9 mouse cellular contexts compared by ENCODE assay signal in genomic region chr1:89524369-89524768, GRCm38 (mm10).
DNase-seq lines count a peak whose midpoint lies in the region; ATAC-seq and TF ChIP-seq lines count a peak whose summit lies in the region.
"Had no signal": no experiment of that assay in that cellular context is flagged by ENCODE, and none has a peak within 500 bp of the region (broad histone marks: within the 10 kb centered on the region; RNA-seq: fewer than 3 reads in every experiment).

No protein-coding gene starts in this region.

- peaks cover 13% of the 10 kb centered on the region; the same call in 1 of the 2 replicates for H3K4me1 ChIP-seq in liver, embryonic 12.5 days
- H3K4me1 ChIP-seq in limb, embryonic 14.5 days (ENCODE audit: control insufficient read depth, insufficient read depth, low read length) = peaks cover 19% of the 10 kb centered on the region; the same call in 1 of the 2 replicates

- H3K27me3 ChIP-seq in liver, embryonic 12.5 days (replicated peaks) = no peaks in the 10 kb centered on the region
- no peaks in the 10 kb centered on the region for H3K27me3 ChIP-seq in limb, embryonic 14.5 days (ENCODE audit: control insufficient read depth, insufficient read depth, low read length)
- H3K27me3 ChIP-seq: embryonic facial prominence, embryonic 12.5 days had no signal

- 4% methylated on average over 4 of the region's 4 CpGs for WGBS in liver, embryonic 12.5 days (ENCODE audit: insufficient replicate concordance)
- WGBS in limb, embryonic 14.5 days = 5% methylated on average over 4 of the region's 4 CpGs

- no peak overlapping the region for H3K27ac ChIP-seq in liver, embryonic 12.5 days
- H3K27ac ChIP-seq in limb, embryonic 14.5 days (replicated peaks; ENCODE audit: low read depth, low read length) = no peak overlapping the region
- H3K27ac ChIP-seq: embryonic facial prominence, embryonic 12.5 days had no signal

- no peak overlapping the region for H3K4me2 ChIP-seq in liver, embryonic 12.5 days
- H3K4me2 ChIP-seq in limb, embryonic 14.5 days (replicated peaks; ENCODE audit: low read depth, low read length, severe bottlenecking) = no peak overlapping the region
- H3K4me2 ChIP-seq: embryonic facial prominence, embryonic 12.5 days had no signal

- H3K9ac ChIP-seq in liver, embryonic 12.5 days = no peak overlapping the region
- H3K9ac ChIP-seq in limb, embryonic 14.5 days (ENCODE audit: low read depth, low read length, severe bottlenecking) = no peak overlapping the region

- no peak for ATAC-seq in liver, embryonic 12.5 days
- no peak for ATAC-seq in limb, embryonic 14.5 days (ENCODE audit: low FRiP score, low read depth)
- peak; percentile 59; the same call in 1 of the 2 replicates for ATAC-seq in neutrophil, adult 5-6 weeks (ENCODE audit: extremely low read depth, insufficient number of reproducible peaks, low FRiP score, poor library complexity, severe bottlenecking)

- TF ChIP-seq POLR2A in limb, embryonic 14.5 days (IDR thresholded peaks at IDR 0.05; ENCODE audit: borderline replicate concordance, extremely low read depth, insufficient read depth, insufficient read length) = peak; percentile 21; the same call in 1 of the 2 replicates

- no peaks in the 10 kb centered on the region for H3K9me3 ChIP-seq in liver, embryonic 12.5 days (replicated peaks)
- no peaks in the 10 kb centered on the region for H3K9me3 ChIP-seq in limb, embryonic 14.5 days (ENCODE audit: control insufficient read depth, low read length)
- H3K9me3 ChIP-seq: embryonic facial prominence, embryonic 12.5 days had no signal

- no peaks in the 10 kb centered on the region for H3K36me3 ChIP-seq in liver, embryonic 12.5 days
- no peaks in the 10 kb centered on the region for H3K36me3 ChIP-seq in limb, embryonic 14.5 days (ENCODE audit: control insufficient read depth, insufficient read depth, low read length)
- H3K36me3 ChIP-seq: embryonic facial prominence, embryonic 12.5 days had no signal

- peak; percentile 84 for DNase-seq in liver
- peak; percentile 87 for DNase-seq in cerebellum, adult 9-11 months
- peak; percentile 91 to 94 for DNase-seq in frontal cortex, postnatal 25 days (ENCODE audit: low spot score in 2 of 2)
- peak; percentile 91 for DNase-seq in kidney, adult 9 months
- peak; percentile 86 for DNase-seq in limb, embryonic 14.5 days (ENCODE audit: low spot score)
- DNase-seq in thymus, adult 18-20 months = peak; percentile 23 to 26

- H3K4me3 ChIP-seq in liver, embryonic 12.5 days = no peak overlapping the region
- no peak overlapping the region for H3K4me3 ChIP-seq in limb, embryonic 14.5 days (replicated peaks; ENCODE audit: low read length)
- H3K4me3 ChIP-seq: embryonic facial prominence, embryonic 12.5 days had no signal

Comparison
In these comparisons a context has a peak if more than half of its experiments do, and no peak if none do; other contexts are left out.
1. DNase-seq: peak in every context shown above with its lines; median percentile 92 in frontal cortex, postnatal 25 days; 91 in kidney, adult 9 months; 87 in cerebellum, adult 9-11 months; 86 in limb, embryonic 14.5 days; 84 in liver; 24 in thymus, adult 18-20 months.